Mouse (Mus musculus) left cerebral cortex, postnatal 36 days (tissue): ENCODE results near the gene Mettl9. TPM values are rescaled to one million over a fixed set of nuclear protein-coding genes. Genes with fewer than 3 reads are reported as not detected.

Experiments
- DNase-seq, 2 experiments: peaks; one replicate each; pipeline ENCODE4 v3.0.0; 2021 to 2022; ENCODE audit warnings: low spot score in 2 of 2, mixed read lengths in 1 of 2
- intact Hi-C: fragments of 180-260 bp; cut with DNase I; formaldehyde crosslinking; loops from one replicate; pipeline ENCODE4 v1.15.1; 2025
- total RNA-seq, 2 experiments: library from RNA; stranded (reverse); gene quantifications; 2 replicates each; pipeline ENCODE4 v1.2.3; 2021

Mettl9 gene
- total RNA-seq, 2 experiments from 2014 or later, result 84.2 to 91.5 TPM

GRCm38 (mm10) chr7:121043004-121043403 lies 8.8 kb downstream of the Mettl9 start:
- intact Hi-C loops, result no loop called here
- DNase-seq, result no peak

GRCm38 (mm10) chr7:121043510-121043909 lies 9.3 kb downstream of the Mettl9 start:
- DNase-seq, result no peak
- intact Hi-C loops, result no loop called here

GRCm38 (mm10) chr7:121044251-121044650 lies 10.0 kb downstream of the Mettl9 start:
- DNase-seq, result no peak
- intact Hi-C loops, result no loop called here

- intact Hi-C loops, result no loop called here
- no peak for DNase-seq
Measured at GRCm38 (mm10) chr7:121045671-121046453, 11.6 kb downstream of the Mettl9 start.

- no peak for DNase-seq
- intact Hi-C loops, result no loop called here
Measured at GRCm38 (mm10) chr7:121047624-121048023, 13.4 kb downstream of the Mettl9 start.

- no peak for DNase-seq
- intact Hi-C loops, result no loop called here
Measured at GRCm38 (mm10) chr7:121053071-121053470, 18.8 kb downstream of the Mettl9 start.

GRCm38 (mm10) chr7:121059477-121060218 lies 25.4 kb downstream of the Mettl9 start:
- intact Hi-C loops, result no loop called here
- DNase-seq, result no peak

GRCm38 (mm10) chr7:121064309-121064708 lies 30.1 kb downstream of the Mettl9 start:
- DNase-seq, result no peak
- intact Hi-C loops, result loop anchor here (2.0 kb wide), 1 partner anchor 130 kb away; no protein-coding TSS in a partner anchor

GRCm38 (mm10) chr7:121071276-121071675 lies 37.0 kb downstream of the Mettl9 start:
- no peak for DNase-seq
- intact Hi-C loops, result loop anchor here (10.0 kb wide), 2 partner anchors 236 to 574 kb away; no protein-coding TSS in a partner anchor

GRCm38 (mm10) chr7:121072506-121072905 lies 38.3 kb downstream of the Mettl9 start:
- no peak for DNase-seq
- intact Hi-C loops, result loop anchor here (10.0 kb wide), 2 partner anchors 238 to 572 kb away; no protein-coding TSS in a partner anchor

- intact Hi-C loops, result loop anchor here (10.0 kb wide), 2 partner anchors 239 to 571 kb away; no protein-coding TSS in a partner anchor
- no peak for DNase-seq
Measured at GRCm38 (mm10) chr7:121074281-121074680, 40.0 kb downstream of the Mettl9 start, which contains the start of gene Igsf6. TSS of gene Igsf6 (minus strand) at chr7:121074572.

- intact Hi-C loops, result loop anchor here (5.0 to 10.0 kb wide), 3 partner anchors 240 to 570 kb away; no protein-coding TSS in a partner anchor
Measured at GRCm38 (mm10) chr7:121074801-121075400, 40.7 kb downstream of the Mettl9 start.

GRCm38 (mm10) chr7:121075416-121075815 lies 41.2 kb downstream of the Mettl9 start:
- no peak for DNase-seq
- intact Hi-C loops, result loop anchor here (5.0 to 10.0 kb wide), 3 partner anchors 241 to 569 kb away; no protein-coding TSS in a partner anchor

More at GRCm38 (mm10) chr7:121074801-121075400, 40.7 kb downstream of the Mettl9 start:
- DNase-seq, result no peak

GRCm38 (mm10) chr7:121077311-121077710 lies 43.1 kb downstream of the Mettl9 start:
- no peak for DNase-seq
- intact Hi-C loops, result loop anchor here (1.0 to 10.0 kb wide), 4 partner anchors 43 to 567 kb away; no protein-coding TSS in a partner anchor

- intact Hi-C loops, result loop anchor here (1.0 to 10.0 kb wide), 4 partner anchors 42 to 567 kb away; no protein-coding TSS in a partner anchor
- peak; percentile 49 to 64 for DNase-seq
Measured at GRCm38 (mm10) chr7:121077829-121078228, 43.6 kb downstream of the Mettl9 start.

GRCm38 (mm10) chr7:121081350-121081749 lies 47.1 kb downstream of the Mettl9 start, which contains the start of gene Otoa:
TSS of gene Otoa (plus strand) at chr7:121081650.
- intact Hi-C loops, result no loop called here
- no peak for DNase-seq

- DNase-seq, result no peak
- intact Hi-C loops, result no loop called here
Measured at GRCm38 (mm10) chr7:121081816-121082215, 47.6 kb downstream of the Mettl9 start.

GRCm38 (mm10) chr7:121082949-121083513 lies 48.8 kb downstream of the Mettl9 start:
- DNase-seq, result no peak
- intact Hi-C loops, result no loop called here

GRCm38 (mm10) chr7:121084840-121085453 lies 50.7 kb downstream of the Mettl9 start:
- intact Hi-C loops, result no loop called here
- no peak for DNase-seq
